Mouse (Mus musculus): ENCODE data around the gene Hist1h3g.

Hist1h3g gene

GRCm38 (mm10) chr13:23535137-23536075, at the start of gene Hist1h3g:
Gene Hist1h3g (plus strand): TSS chr13:23535422.
- peak; percentile 94 for DNase-seq

GRCm38 (mm10) chr13:23488400-23489322, 46.6 kb upstream of the Hist1h3g start, which contains the start of gene Btn2a2:
Gene Btn2a2 (minus strand): TSS chr13:23488857.
- peak; percentile 77 for DNase-seq

- DNase-seq: no peak
Measured at GRCm38 (mm10) chr13:23490863-23491262, 44.4 kb upstream of the Hist1h3g start.

- DNase-seq: no peak
Measured at GRCm38 (mm10) chr13:23491263-23491662, 44.0 kb upstream of the Hist1h3g start.

GRCm38 (mm10) chr13:23491990-23492389, 43.2 kb upstream of the Hist1h3g start:
- DNase-seq: no peak

- DNase-seq: no peak
Measured at GRCm38 (mm10) chr13:23495526-23495925, 39.7 kb upstream of the Hist1h3g start.

- no peak for DNase-seq
Measured at GRCm38 (mm10) chr13:23497656-23498321, 37.4 kb upstream of the Hist1h3g start.

GRCm38 (mm10) chr13:23498653-23499052, 36.6 kb upstream of the Hist1h3g start:
- no peak for DNase-seq

GRCm38 (mm10) chr13:23499943-23500342, 35.3 kb upstream of the Hist1h3g start:
- DNase-seq: no peak

GRCm38 (mm10) chr13:23500424-23501200, 34.6 kb upstream of the Hist1h3g start:
- peak; percentile 60 for DNase-seq

- DNase-seq: no peak
Measured at GRCm38 (mm10) chr13:23501511-23501910, 33.7 kb upstream of the Hist1h3g start.

GRCm38 (mm10) chr13:23502031-23502567, 33.1 kb upstream of the Hist1h3g start:
- no peak for DNase-seq

GRCm38 (mm10) chr13:23502916-23503315, 32.3 kb upstream of the Hist1h3g start:
- DNase-seq: no peak

GRCm38 (mm10) chr13:23503797-23504196, 31.4 kb upstream of the Hist1h3g start:
- DNase-seq: peak; percentile 70

- no peak for DNase-seq
Measured at GRCm38 (mm10) chr13:23505662-23506345, 29.4 kb upstream of the Hist1h3g start.

GRCm38 (mm10) chr13:23506351-23506750, 28.9 kb upstream of the Hist1h3g start:
- peak; percentile 44 for DNase-seq

- DNase-seq: no peak
Measured at GRCm38 (mm10) chr13:23506819-23507515, 28.3 kb upstream of the Hist1h3g start.

- no peak for DNase-seq
Measured at GRCm38 (mm10) chr13:23510127-23510526, 25.1 kb upstream of the Hist1h3g start.

- no peak for DNase-seq
Measured at GRCm38 (mm10) chr13:23513517-23513916, 21.7 kb upstream of the Hist1h3g start.

GRCm38 (mm10) chr13:23515281-23515680, 19.9 kb upstream of the Hist1h3g start:
- DNase-seq: no peak

All from lung, postnatal 36 days (tissue).